Mouse (Mus musculus): ENCODE measurements around the gene Aldh4a1.

DNA sequence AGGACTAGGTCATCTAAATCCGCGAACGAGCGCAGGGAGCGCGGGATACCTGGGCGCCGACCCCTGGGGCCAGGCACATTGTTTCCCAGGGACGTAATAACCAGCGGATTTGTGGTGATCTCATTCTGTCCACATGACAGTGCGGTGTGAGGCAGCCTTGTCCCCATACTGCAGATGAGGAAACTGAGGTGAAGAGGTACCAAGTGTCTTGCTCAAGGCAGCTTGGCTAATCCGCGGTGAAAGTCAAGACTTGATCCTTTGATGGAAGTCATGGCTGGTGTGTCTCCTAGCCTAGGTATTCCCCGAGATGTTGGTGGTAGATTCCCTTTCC is 47.0 kb upstream of the Aldh4a1 start:
- TF ChIP-seq CTCF (IDR thresholded peaks at IDR 0.05; ENCODE audit: low read depth, low read length) (no peak), POLR2A (IDR thresholded peaks at IDR 0.05; ENCODE audit: extremely low read depth, insufficient read depth, low read length) (no peak)
